Mouse (Mus musculus): ENCODE measurements at regions not wholly inside any gene's neighbourhood (a gene's known extent, or its start where the extent isn't known, plus 50 kb on each side); places are given as distances from the start of the nearest gene placed in this dataset.

- TF ChIP-seq POLR2A (IDR thresholded peaks at IDR 0.05; ENCODE audit: insufficient read depth, low read depth, low read length), result no peak
- no peak for TF ChIP-seq CTCF (IDR thresholded peaks at IDR 0.05)
- no peak for TF ChIP-seq EP300 (IDR thresholded peaks at IDR 0.05; ENCODE audit: insufficient read depth, low read depth, low read length)
These were observed 76.0 kb upstream of the Kcnk2 start for GRCm38 (mm10) chr1:189478051-189478450.
